Mouse (Mus musculus) liver, embryonic 16.5 days (tissue): ENCODE data around the gene Pctp. TPM values are rescaled to one million over a fixed set of nuclear protein-coding genes. Genes with fewer than 3 reads are reported as not detected.

ENCODE experiments used
- ATAC-seq: fragments of 200-750 bp; cut with Nextera tagmentation; 2 replicates; pipeline ENCODE4 v1.8.0; 2017; ENCODE audit warnings: low read depth, mild to moderate bottlenecking, moderate number of reproducible peaks, moderate library complexity
- H3K27ac ChIP-seq: fragments of 300-500 bp; sonication (generic); 2 replicates; pipeline ENCODE4 v1.5.1; 2014; ENCODE audit warnings: mild to moderate bottlenecking, low read length
- H3K27me3 ChIP-seq: fragments of 300-500 bp; sonication (generic); 2 replicates; pipeline ENCODE4 v1.6.1; 2014; ENCODE audit warnings: low read depth, low read length, mixed read lengths; ENCODE audit not compliant: control insufficient read depth, insufficient read depth
- H3K36me3 ChIP-seq: fragments of 300-500 bp; sonication (generic); 2 replicates; pipeline ENCODE4 v1.6.1; 2014; ENCODE audit warnings: mild to moderate bottlenecking; ENCODE audit not compliant: control insufficient read depth, insufficient read depth
- H3K4me1 ChIP-seq: fragments of 300-500 bp; sonication (generic); 2 replicates; pipeline ENCODE4 v1.6.1; 2014; ENCODE audit warnings: low read depth, low read length, mixed read lengths; ENCODE audit not compliant: control insufficient read depth
- H3K4me2 ChIP-seq: fragments of 300-500 bp; sonication (generic); 2 replicates; pipeline ENCODE4 v1.6.1; 2014; ENCODE audit warnings: low read depth, low read length, mixed read lengths
- H3K4me3 ChIP-seq: fragments of 300-500 bp; sonication (generic); 2 replicates; pipeline ENCODE4 v1.5.1; 2014; ENCODE audit warnings: low read depth, mild to moderate bottlenecking, low read length
- H3K9ac ChIP-seq: fragments of 300-500 bp; sonication (generic); 2 replicates; pipeline ENCODE4 v1.6.1; 2014; ENCODE audit warnings: low read depth, low read length
- H3K9me3 ChIP-seq: fragments of 300-500 bp; sonication (generic); replicated peaks from 2 replicates; pipeline ENCODE4 v1.6.1; 2016; ENCODE audit warnings: low read length; ENCODE audit not compliant: control insufficient read depth
- WGBS: fragments of 180-500 bp; shearing (Covaris S2); extraction: QIAGEN DNeasy Blood & Tissue Kit; methylation state at CpG from one replicate; pipeline ENCODE4 v1.1.7; 2014; ENCODE audit not compliant: insufficient replicate concordance; 5-methylcytosine and 5-hydroxymethylcytosine counted together
- polyA plus RNA-seq: library from polyadenylated mRNA; unstranded; fragments of >200 nt; fragmentation: Nextera tagmentation; extraction: Ambion mirVana; gene quantifications from 2 replicates; pipeline ENCODE4 v1.2.1, GENCODE M21; 2015

Pctp gene
- polyA plus RNA-seq, 1 experiment from 2014 or later: 17.5 TPM

DNA sequence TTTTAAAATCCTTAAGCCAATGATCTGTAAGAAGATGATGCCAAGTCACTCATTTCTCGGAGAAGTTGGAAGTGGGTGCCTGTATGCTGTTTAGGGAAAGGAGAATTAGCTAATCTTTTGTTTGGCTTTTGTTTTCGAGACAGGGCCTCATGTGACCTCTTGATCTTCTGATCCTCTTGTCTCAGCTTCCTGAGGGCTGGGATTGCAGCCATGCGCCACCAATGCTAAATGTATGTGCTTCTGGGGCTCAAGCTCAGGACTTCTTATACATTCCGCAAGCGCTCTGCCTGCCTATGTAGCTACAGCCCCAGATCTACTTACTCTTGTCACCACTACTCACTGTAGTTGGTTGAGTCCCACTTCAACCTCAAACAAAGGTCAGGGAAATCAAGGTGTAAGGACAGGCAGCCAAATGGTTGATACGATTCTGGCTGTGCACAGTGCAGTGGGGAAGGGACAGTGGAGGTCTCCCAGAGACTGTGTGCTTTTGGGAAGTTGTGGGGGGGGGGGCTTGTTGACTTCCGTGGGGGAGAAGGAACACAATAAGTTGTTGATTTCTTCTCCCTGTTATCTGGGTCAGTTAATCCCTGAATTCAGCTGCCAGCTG is 24.8 kb downstream of the Pctp start:
- Histone ChIP-seq H3K9me3 (no peaks in the 10 kb centered on the region), H3K9ac (no peak overlapping the region), H3K4me3 (no peak overlapping the region), H3K27me3 (no peaks in the 10 kb centered on the region), H3K27ac (no peak overlapping the region), H3K4me2 (no peak overlapping the region), H3K36me3 (no peaks in the 10 kb centered on the region), H3K4me1 (no peaks in the 10 kb centered on the region)
- 46% methylated on average over 7 of the region's 7 CpGs for WGBS
- no peak for ATAC-seq

DNA sequence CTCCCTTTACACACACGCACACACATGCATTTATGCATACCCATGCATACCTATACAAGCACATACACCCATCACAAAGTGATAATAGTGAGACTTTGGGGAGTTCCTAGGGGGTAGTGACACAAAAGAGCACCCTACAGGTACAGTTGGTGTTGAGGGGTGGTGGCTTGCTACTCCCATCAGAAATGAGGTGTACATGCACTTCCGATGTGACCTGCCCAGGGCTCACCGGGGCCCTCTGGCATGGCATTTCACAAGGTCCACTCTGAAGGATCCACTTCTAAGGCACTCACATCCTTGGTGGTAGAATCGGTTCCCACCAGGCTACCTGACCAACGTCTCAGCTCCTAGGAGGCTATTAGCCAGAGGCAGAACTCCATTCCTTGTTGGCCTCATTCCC is 26.3 kb downstream of the Pctp start:
- ATAC-seq: no peak

DNA sequence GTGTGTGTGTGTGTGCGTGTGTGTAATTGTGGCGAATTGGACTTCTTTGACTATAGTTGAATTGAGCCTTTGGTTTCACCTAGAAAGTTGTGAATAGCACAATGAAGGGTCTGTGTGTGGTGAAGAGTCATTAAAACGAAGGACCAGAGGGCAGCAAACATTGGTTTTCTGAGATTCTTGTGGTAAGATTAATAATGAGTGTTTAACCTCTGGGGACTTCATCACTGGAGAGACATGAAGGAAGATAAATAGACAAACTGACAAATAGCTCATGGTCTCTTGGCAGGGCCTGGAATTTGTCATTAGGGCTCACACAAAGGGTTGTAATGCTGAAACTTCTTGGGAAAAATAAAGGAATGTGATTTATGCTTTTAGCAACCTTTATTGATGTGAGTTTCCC is 31.4 kb downstream of the Pctp start:
- H3K9me3 ChIP-seq: no peaks in the 10 kb centered on the region
- no peak overlapping the region for H3K4me2 ChIP-seq
- no peaks in the 10 kb centered on the region for H3K36me3 ChIP-seq
- no peaks in the 10 kb centered on the region for H3K4me1 ChIP-seq
- no peak overlapping the region for H3K27ac ChIP-seq
- 62% methylated on average over 3 of the region's 3 CpGs for WGBS
- ATAC-seq: no peak
- H3K9ac ChIP-seq: no peak overlapping the region
- no peaks in the 10 kb centered on the region for H3K27me3 ChIP-seq
- no peak overlapping the region for H3K4me3 ChIP-seq

More for the DNA sequence above, 26.3 kb downstream of the Pctp start:
- H3K36me3 ChIP-seq: no peaks in the 10 kb centered on the region
- H3K4me2 ChIP-seq: no peak overlapping the region
- H3K27ac ChIP-seq: no peak overlapping the region
- 73% methylated on average over 5 of the region's 5 CpGs for WGBS
- no peak overlapping the region for H3K4me3 ChIP-seq
- H3K27me3 ChIP-seq: no peaks in the 10 kb centered on the region
- H3K4me1 ChIP-seq: no peaks in the 10 kb centered on the region
- no peaks in the 10 kb centered on the region for H3K9me3 ChIP-seq
- no peak overlapping the region for H3K9ac ChIP-seq

DNA sequence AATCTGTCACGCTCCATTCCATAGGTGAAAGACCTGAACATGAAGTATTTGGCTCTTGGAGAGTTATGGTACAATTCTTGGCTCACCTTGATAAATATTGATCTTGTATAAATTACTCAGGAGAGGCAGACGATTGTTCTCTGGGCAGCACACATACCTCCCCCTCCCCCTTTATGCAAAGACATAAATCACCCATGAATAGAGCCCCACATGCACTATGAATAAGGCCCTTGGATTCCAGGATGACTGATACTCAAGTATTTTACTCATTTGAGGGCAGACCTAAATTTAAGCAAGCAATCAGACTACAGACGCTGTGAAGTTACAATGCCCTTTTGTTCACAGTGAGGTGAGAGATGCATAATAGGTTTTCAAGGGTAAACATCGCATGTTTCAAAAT is 32.0 kb downstream of the Pctp start:
- Histone ChIP-seq H3K4me3 (no peak overlapping the region), H3K4me2 (no peak overlapping the region), H3K9me3 (no peaks in the 10 kb centered on the region), H3K36me3 (no peaks in the 10 kb centered on the region), H3K4me1 (no peaks in the 10 kb centered on the region), H3K9ac (no peak overlapping the region), H3K27ac (no peak overlapping the region), H3K27me3 (no peaks in the 10 kb centered on the region)
- WGBS: 47% methylated on average over 4 of the region's 4 CpGs
- ATAC-seq: no peak

DNA sequence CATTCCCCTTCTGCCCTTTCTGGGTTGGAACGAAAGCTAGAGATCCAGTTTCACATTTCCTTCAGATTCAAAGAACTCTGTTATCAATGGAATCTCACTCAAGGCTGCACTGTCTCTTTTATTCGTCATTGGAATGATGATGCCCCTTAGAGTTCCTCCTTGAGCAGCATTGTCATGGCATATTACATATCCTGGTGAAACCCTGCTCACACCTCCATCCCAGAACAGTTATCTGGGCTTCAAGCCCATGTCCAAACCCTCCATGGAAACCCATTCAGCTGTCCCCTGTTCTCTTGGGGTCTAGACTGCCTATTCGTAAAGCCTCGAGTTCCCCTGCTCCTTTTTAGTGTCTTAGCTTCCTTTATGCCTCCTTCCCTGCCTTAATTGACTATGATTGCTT is 33.6 kb downstream of the Pctp start:
- 45% methylated on average over 4 of the region's 4 CpGs for WGBS
- ATAC-seq: no peak
- Histone ChIP-seq H3K27ac (no peak overlapping the region), H3K4me2 (no peak overlapping the region), H3K27me3 (no peaks in the 10 kb centered on the region), H3K9ac (no peak overlapping the region), H3K4me3 (no peak overlapping the region), H3K4me1 (no peaks in the 10 kb centered on the region), H3K9me3 (no peaks in the 10 kb centered on the region), H3K36me3 (no peaks in the 10 kb centered on the region)

DNA sequence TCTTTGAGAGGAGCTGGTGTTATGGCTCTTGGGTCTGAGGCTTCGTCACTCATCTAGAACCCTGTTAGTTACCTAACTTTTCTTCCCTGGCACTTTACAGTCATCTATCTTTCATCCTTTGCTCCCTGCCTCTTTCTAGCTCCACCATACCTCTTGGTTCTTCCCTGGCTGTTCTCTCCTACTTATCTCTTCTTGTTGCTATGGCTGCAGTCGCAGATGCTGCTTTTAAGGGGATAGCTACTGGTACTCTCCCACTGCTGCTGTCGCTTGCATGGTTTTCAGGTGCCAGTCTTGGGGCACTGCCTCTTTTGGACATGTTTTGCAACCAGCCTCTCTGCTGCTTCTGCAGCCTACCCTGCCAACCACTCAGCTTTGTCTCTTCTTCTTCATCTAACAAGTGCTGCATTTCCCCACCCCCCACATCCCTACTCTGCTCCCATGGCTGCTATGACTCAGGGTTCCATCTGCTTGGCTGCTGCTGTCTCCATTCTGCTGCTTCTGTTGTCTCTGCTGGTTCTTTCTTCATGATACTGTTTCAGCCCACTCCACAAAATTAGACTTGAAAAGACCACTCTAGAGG is 51.9 kb downstream of the Pctp start:
- WGBS: 61% methylated on average over 3 of the region's 3 CpGs

DNA sequence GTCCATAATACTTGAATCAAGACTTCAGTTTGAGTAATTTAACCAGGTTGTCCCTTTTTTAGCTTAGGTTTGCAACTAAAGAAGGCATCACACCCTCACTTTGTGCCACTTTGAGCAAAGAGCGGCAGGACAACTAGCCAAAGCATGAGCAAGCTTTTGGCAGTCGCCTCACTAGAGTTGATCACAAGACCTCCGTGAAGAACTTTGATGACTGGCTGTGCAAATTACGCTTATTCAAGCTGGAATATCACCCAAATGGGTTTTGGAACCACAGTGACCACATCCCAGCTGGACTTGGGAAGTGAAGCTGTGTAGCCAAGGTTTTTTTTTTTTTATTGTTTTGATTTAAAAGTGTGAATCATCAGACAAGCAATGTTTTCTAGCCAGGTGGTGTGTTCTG is 54.9 kb downstream of the Pctp start:
- no peaks in the 10 kb centered on the region for H3K27me3 ChIP-seq
- H3K9ac ChIP-seq: no peak overlapping the region
- no peaks in the 10 kb centered on the region for H3K36me3 ChIP-seq
- H3K9me3 ChIP-seq: no peaks in the 10 kb centered on the region
- no peak overlapping the region for H3K4me3 ChIP-seq
- 61% methylated on average over 4 of the region's 4 CpGs for WGBS
- H3K27ac ChIP-seq: no peak overlapping the region
- H3K4me1 ChIP-seq: no peaks in the 10 kb centered on the region
- H3K4me2 ChIP-seq: no peak overlapping the region
- no peak for ATAC-seq

More for the DNA sequence above, 51.9 kb downstream of the Pctp start:
- no peak overlapping the region for H3K27ac ChIP-seq
- no peak overlapping the region for H3K4me3 ChIP-seq
- no peaks in the 10 kb centered on the region for H3K9me3 ChIP-seq
- H3K4me2 ChIP-seq: no peak overlapping the region
- ATAC-seq: no peak
- H3K27me3 ChIP-seq: no peaks in the 10 kb centered on the region
- no peaks in the 10 kb centered on the region for H3K36me3 ChIP-seq
- no peak overlapping the region for H3K9ac ChIP-seq
- no peaks in the 10 kb centered on the region for H3K4me1 ChIP-seq

DNA sequence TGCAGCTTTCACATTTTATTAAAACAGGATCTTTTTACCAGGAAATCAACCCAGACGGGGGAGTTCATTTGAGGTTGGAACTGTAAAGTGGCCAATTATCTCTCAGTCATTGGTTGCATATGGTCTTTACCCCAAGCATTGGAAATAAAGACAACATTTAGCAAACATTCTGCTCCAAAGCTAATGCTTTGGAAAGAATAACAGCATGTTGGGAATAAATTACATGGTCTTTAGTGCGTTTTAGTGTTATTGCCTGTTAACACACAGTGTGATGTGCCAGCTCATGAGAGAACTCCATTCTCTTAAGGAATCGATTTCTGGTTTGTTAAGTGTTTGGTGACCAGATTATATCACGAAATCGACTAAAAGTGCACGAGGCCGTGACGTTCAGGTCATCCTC is 57.5 kb downstream of the Pctp start:
- H3K4me2 ChIP-seq: no peak overlapping the region
- H3K9me3 ChIP-seq: no peaks in the 10 kb centered on the region
- H3K4me1 ChIP-seq: no peaks in the 10 kb centered on the region
- no peaks in the 10 kb centered on the region for H3K36me3 ChIP-seq
- H3K27ac ChIP-seq: no peak overlapping the region
- no peak overlapping the region for H3K4me3 ChIP-seq
- no peak overlapping the region for H3K9ac ChIP-seq
- WGBS: 74% methylated on average over 8 of the region's 8 CpGs
- no peak for ATAC-seq
- no peaks in the 10 kb centered on the region for H3K27me3 ChIP-seq

DNA sequence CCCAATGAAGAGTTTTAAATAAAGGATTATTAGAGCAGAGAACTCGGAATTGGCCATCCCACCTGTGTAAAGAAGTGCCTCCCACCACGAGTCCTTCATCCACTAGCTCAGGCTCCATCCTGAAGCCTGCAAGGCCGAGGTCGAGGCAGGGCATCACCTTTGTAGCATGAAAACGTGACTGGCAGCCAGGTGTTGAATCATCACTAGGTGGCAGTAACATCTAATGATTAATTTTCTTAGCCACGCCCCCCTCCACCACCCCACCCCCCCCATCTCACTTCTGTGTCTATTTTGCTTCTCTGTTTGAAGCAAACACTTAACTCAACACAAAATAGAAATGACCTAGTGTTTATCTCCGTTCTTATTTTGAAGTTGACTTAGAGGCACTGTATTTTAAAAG is 65.5 kb downstream of the Pctp start:
- no peak for ATAC-seq
- Histone ChIP-seq H3K9me3 (no peaks in the 10 kb centered on the region), H3K4me3 (no peak overlapping the region), H3K4me1 (no peaks in the 10 kb centered on the region), H3K27me3 (no peaks in the 10 kb centered on the region), H3K36me3 (no peaks in the 10 kb centered on the region), H3K4me2 (no peak overlapping the region), H3K27ac (no peak overlapping the region), H3K9ac (no peak overlapping the region)
- WGBS: 15% methylated on average over 7 of the region's 7 CpGs
